Mouse (Mus musculus) embryonic facial prominence, embryonic 10.5 days (tissue): ENCODE measurements around the gene Fkbpl. TPM values are rescaled to one million over a fixed set of nuclear protein-coding genes. Genes with fewer than 3 reads are reported as not detected.

ENCODE experiments used
- DNase-seq: peaks from one replicate; pipeline ENCODE4 v3.0.0-alpha.2; 2017; ENCODE audit warnings: low spot score
- H3K27ac ChIP-seq: fragments of 300-500 bp; sonication (generic); replicated peaks from 2 replicates; pipeline ENCODE4 v1.5.1; 2016; ENCODE audit warnings: mild to moderate bottlenecking
- H3K27me3 ChIP-seq: fragments of 300-500 bp; sonication (generic); replicated peaks from 2 replicates; pipeline ENCODE4 v1.6.1; 2016; ENCODE audit warnings: low read depth, mild to moderate bottlenecking; ENCODE audit not compliant: poor library complexity, severe bottlenecking
- H3K36me3 ChIP-seq: fragments of 300-500 bp; sonication (generic); replicated peaks from 2 replicates; pipeline ENCODE4 v1.6.1; 2016; ENCODE audit warnings: mild to moderate bottlenecking, moderate library complexity
- H3K4me1 ChIP-seq: fragments of 300-500 bp; sonication (generic); 2 replicates; pipeline ENCODE4 v1.6.1; 2016
- H3K4me3 ChIP-seq: fragments of 300-500 bp; sonication (generic); 2 replicates; pipeline ENCODE4 v1.5.1; 2016; ENCODE audit warnings: mild to moderate bottlenecking, moderate library complexity
- H3K9me3 ChIP-seq: fragments of 300-500 bp; sonication (generic); 2 replicates; pipeline ENCODE4 v1.6.1; 2016; ENCODE audit warnings: mild to moderate bottlenecking
- WGBS: fragments of 180-500 bp; shearing (Covaris S2); methylation state at CpG from one replicate; pipeline ENCODE4 v1.1.7; 2016; 5-methylcytosine and 5-hydroxymethylcytosine counted together
- polyA plus RNA-seq: library from polyadenylated mRNA; unstranded; fragments of >200 nt; fragmentation: Nextera tagmentation; extraction: Ambion mirVana; gene quantifications from 2 replicates; pipeline ENCODE4 v1.2.1, GENCODE M21; 2016

The Fkbpl gene
- polyA plus RNA-seq, 1 experiment from 2014 or later = 16.6 TPM

GRCm38 (mm10) chr17:34681132-34681571, 36.6 kb downstream of the Fkbpl start:
- peaks cover 65% of the 10 kb centered on the region for H3K27me3 ChIP-seq

GRCm38 (mm10) chr17:34681881-34682536, 37.4 kb downstream of the Fkbpl start:
- peaks cover 57% of the 10 kb centered on the region for H3K27me3 ChIP-seq
- 78% methylated on average over 11 of the region's 11 CpGs for WGBS
- no peak overlapping the region for H3K4me3 ChIP-seq
- H3K9me3 ChIP-seq = no peaks in the 10 kb centered on the region
- peaks cover 26% of the 10 kb centered on the region for H3K4me1 ChIP-seq
- no peak for DNase-seq
- no peaks in the 10 kb centered on the region for H3K36me3 ChIP-seq
- no peak overlapping the region for H3K27ac ChIP-seq

More at GRCm38 (mm10) chr17:34681132-34681571, 36.6 kb downstream of the Fkbpl start:
- Histone ChIP-seq H3K9me3 (no peaks in the 10 kb centered on the region), H3K4me1 (peaks cover 26% of the 10 kb centered on the region), H3K4me3 (no peak overlapping the region), H3K36me3 (no peaks in the 10 kb centered on the region), H3K27ac (no peak overlapping the region)
- WGBS = 81% methylated on average over 17 of the region's 17 CpGs
- DNase-seq = no peak

DNA sequence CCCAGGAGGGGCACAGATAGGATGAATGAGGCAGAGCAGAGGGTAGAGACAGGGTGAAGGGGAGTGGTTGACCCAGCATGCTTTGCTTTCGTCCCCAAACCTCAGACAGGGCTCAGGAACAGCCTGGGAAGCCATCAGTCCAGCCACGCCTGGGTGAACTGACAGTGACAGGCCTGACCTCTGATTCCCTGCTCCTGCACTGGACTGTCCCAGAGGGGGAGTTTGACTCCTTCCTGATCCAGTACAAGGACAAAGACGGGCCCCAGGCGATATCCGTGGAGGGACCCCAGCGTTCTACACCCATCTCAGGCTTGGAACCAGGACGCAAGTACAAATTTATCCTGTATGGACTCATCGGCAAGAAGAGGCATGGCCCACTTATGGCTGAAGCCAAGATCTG, 38.6 kb downstream of the Fkbpl start:
- Histone ChIP-seq H3K27me3 (peaks cover 45% of the 10 kb centered on the region), H3K27ac (no peak overlapping the region), H3K36me3 (no peaks in the 10 kb centered on the region), H3K4me1 (peaks cover 26% of the 10 kb centered on the region), H3K4me3 (no peak overlapping the region), H3K9me3 (no peaks in the 10 kb centered on the region)
- 73% methylated on average over 8 of the region's 8 CpGs for WGBS
- no peak for DNase-seq

DNA sequence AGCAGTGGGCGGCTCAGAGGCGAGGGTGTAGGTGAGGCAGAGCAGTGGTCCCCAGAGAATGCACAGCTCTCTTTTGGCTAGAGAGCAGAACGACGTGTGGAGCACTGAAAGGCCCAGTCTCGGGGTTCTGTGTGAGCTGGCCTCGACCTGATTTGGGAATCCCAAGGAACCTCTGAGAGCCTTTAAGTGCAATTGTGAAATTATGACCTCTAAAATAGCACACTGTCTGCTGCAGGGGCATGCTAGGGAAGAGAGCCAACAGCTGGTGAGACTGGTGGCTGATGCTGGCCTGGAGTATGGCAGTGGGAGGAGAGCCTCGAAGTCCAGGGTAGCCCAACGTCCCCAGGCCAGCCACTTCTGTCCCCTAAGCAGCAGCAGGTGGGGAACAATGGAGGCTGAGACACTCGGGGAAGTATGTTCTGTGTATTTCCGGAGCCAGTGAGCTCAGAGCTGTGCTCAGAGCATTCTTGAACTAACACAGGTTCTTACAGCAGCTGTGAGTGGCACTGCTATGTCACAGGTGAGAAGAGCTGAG, 39.2 kb downstream of the Fkbpl start:
- WGBS = 77% methylated on average over 10 of the region's 10 CpGs
- Histone ChIP-seq H3K4me1 (peaks cover 26% of the 10 kb centered on the region), H3K27me3 (peaks cover 39% of the 10 kb centered on the region), H3K9me3 (no peaks in the 10 kb centered on the region), H3K36me3 (no peaks in the 10 kb centered on the region), H3K4me3 (no peak overlapping the region), H3K27ac (no peak overlapping the region)
- no peak for DNase-seq

- Histone ChIP-seq H3K9me3 (no peaks in the 10 kb centered on the region), H3K27ac (no peak overlapping the region), H3K4me3 (no peak overlapping the region), H3K4me1 (peaks cover 26% of the 10 kb centered on the region), H3K36me3 (no peaks in the 10 kb centered on the region), H3K27me3 (peaks cover 33% of the 10 kb centered on the region)
- DNase-seq = no peak
- 78% methylated on average over 9 of the region's 9 CpGs for WGBS
Measured at GRCm38 (mm10) chr17:34684253-34684893, 39.8 kb downstream of the Fkbpl start.

DNA sequence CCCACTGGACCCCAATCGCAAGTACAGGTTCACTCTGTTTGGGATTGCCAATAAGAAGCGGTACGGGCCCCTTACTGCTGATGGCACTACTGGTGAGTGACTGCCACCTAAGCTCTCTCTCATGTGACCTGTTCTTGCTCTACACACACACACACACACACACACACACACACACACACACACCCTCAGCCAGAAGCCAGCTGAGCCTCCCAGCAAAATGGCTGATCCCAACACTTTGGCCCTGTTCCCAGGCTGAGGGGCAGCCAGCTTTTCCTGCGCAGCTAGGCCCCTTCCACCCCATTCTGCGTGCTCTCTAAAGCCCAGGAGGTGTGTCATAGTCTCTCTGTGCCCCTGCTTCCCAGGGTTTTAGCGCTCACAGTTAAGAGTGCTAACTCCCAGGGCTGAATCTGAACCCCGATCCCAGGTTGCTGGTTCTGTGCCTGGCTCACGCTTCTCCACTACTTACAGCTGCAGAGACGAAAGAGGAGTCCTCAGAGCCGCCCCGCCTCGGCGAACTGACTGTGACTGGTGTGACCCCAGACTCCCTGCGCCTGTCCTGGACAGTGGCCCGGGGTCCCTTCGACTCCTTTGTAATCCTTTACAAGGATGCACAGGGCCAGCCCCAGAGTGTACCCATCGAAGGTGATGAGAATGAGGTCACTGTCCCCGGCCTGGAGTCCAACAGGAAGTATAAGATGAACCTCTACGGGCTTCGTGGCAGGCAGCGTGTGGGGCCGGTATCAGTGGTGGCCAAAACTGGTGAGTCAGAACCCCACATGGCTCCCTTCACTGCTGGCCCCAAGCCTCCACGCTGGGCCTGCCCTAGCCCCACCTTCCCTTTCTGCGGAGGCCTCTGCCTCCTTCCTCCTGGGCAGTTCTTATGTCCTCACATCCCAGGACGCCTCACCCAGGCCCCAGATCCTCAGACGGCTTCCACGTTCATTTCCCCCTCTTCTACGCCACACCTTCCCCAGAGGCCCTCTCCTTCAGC, 40.9 kb downstream of the Fkbpl start:
- Histone ChIP-seq H3K27me3 (peaks cover 23% of the 10 kb centered on the region), H3K4me3 (no peak overlapping the region), H3K9me3 (no peaks in the 10 kb centered on the region), H3K36me3 (no peaks in the 10 kb centered on the region), H3K4me1 (peaks cover 19% of the 10 kb centered on the region), H3K27ac (no peak overlapping the region)
- WGBS = 83% methylated on average over 28 of the region's 28 CpGs
- no peak for DNase-seq

GRCm38 (mm10) chr17:34688889-34689288, 44.3 kb downstream of the Fkbpl start:
- Histone ChIP-seq H3K36me3 (no peaks in the 10 kb centered on the region), H3K9me3 (no peaks in the 10 kb centered on the region), H3K27ac (no peak overlapping the region), H3K4me1 (peaks cover 6% of the 10 kb centered on the region; the same call in 1 of the 2 replicates), H3K27me3 (no peaks in the 10 kb centered on the region), H3K4me3 (no peak overlapping the region)
- WGBS = 90% methylated on average over 7 of the region's 7 CpGs
- no peak for DNase-seq

- H3K4me3 ChIP-seq = no peak overlapping the region
- H3K4me1 ChIP-seq = peaks cover 3% of the 10 kb centered on the region; the same call in 1 of the 2 replicates
- 80% methylated on average over 4 of the region's 4 CpGs for WGBS
- DNase-seq = no peak
- H3K27ac ChIP-seq = no peak overlapping the region
- no peaks in the 10 kb centered on the region for H3K36me3 ChIP-seq
- no peaks in the 10 kb centered on the region for H3K27me3 ChIP-seq
- H3K9me3 ChIP-seq = no peaks in the 10 kb centered on the region
Measured at GRCm38 (mm10) chr17:34690458-34690857, 45.9 kb downstream of the Fkbpl start.

DNA sequence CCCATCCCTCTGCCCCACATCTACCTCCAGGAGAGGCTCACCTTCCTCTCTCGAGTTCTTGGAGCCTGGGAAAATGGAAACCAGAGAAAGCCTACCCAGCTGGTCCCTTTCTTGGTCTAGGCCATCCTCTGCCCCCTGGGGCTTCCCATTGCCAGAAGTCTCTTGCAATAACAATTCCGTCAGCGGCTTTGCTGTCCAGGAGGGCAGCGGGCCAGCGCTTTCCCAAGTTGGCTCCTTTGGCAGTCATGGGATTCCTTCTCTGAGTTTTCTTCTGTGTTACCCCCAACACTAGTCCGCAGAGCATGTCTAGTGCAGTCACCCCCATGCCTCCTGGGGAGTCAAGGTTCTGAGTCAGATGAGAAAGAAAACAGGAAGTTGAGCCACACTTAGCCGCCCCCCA, 48.3 kb downstream of the Fkbpl start:
- no peak overlapping the region for H3K27ac ChIP-seq
- no peaks in the 10 kb centered on the region for H3K27me3 ChIP-seq
- no peak for DNase-seq
- no peaks in the 10 kb centered on the region for H3K4me1 ChIP-seq
- WGBS = 72% methylated on average over 7 of the region's 7 CpGs
- no peak overlapping the region for H3K4me3 ChIP-seq
- H3K36me3 ChIP-seq = no peaks in the 10 kb centered on the region
- H3K9me3 ChIP-seq = no peaks in the 10 kb centered on the region

Other genes with a start within 250 kb of the Fkbpl start
- 0.88 and 1.4 TPM in 2 replicates for gene BC051142, start 245.9 kb upstream of the Fkbpl start, polyA plus RNA-seq
- not detected in 2 replicates for gene Btnl4, start 167.4 kb upstream of the Fkbpl start, polyA plus RNA-seq
- gene Btnl6, start 127.4 kb upstream of the Fkbpl start, polyA plus RNA-seq = not detected in 2 replicates
- gene Notch4, start 80.5 kb upstream of the Fkbpl start, polyA plus RNA-seq = 5.4 and 6.6 TPM in 2 replicates
- gene Gpsm3, start 55.0 kb upstream of the Fkbpl start, polyA plus RNA-seq = 9.4 and 10.1 TPM in 2 replicates
- 18.2 and 19.5 TPM in 2 replicates for gene Pbx2, start 53.5 kb upstream of the Fkbpl start, polyA plus RNA-seq
- 2.6 and 3.6 TPM in 2 replicates for gene Ager, start 46.9 kb upstream of the Fkbpl start, polyA plus RNA-seq
- 165 and 172 TPM in 2 replicates for gene Rnf5, start 41.1 kb upstream of the Fkbpl start, polyA plus RNA-seq
- 51.3 and 56.1 TPM in 2 replicates for gene Agpat1, start 40.5 kb upstream of the Fkbpl start, polyA plus RNA-seq
- gene Egfl8, start 28.8 kb upstream of the Fkbpl start, polyA plus RNA-seq = 4.0 and 4.2 TPM in 2 replicates
- 18.6 and 19.5 TPM in 2 replicates for gene Ppt2, start 16.3 kb upstream of the Fkbpl start, polyA plus RNA-seq
- gene Prrt1, start 15.2 kb upstream of the Fkbpl start, polyA plus RNA-seq = 0.12 and 0.18 TPM in 2 replicates
- 103 and 104 TPM in 2 replicates for gene Atf6b, start 2.4 kb downstream of the Fkbpl start, polyA plus RNA-seq
- gene Tnxb, start 25.8 kb downstream of the Fkbpl start, polyA plus RNA-seq = 0.03 TPM in 1 of 2 replicates, not detected in the other
- gene C4b, start 99.1 kb downstream of the Fkbpl start, polyA plus RNA-seq = not detected in 2 replicates
- gene Cyp21a1, start 159.8 kb downstream of the Fkbpl start, polyA plus RNA-seq = not detected in 2 replicates
- 24.6 and 26.4 TPM in 2 replicates for gene Stk19, start 192.2 kb downstream of the Fkbpl start, polyA plus RNA-seq
- gene Dxo, start 192.3 kb downstream of the Fkbpl start, polyA plus RNA-seq = 78.1 and 88.8 TPM in 2 replicates
- gene Skiv2l, start 205.4 kb downstream of the Fkbpl start, polyA plus RNA-seq = 57.1 and 57.3 TPM in 2 replicates
- gene Nelfe, start 205.6 kb downstream of the Fkbpl start, polyA plus RNA-seq = 129 and 144 TPM in 2 replicates
- 2.1 and 2.6 TPM in 2 replicates for gene Cfb, start 217.8 kb downstream of the Fkbpl start, polyA plus RNA-seq
- gene Zbtb12, start 234.7 kb downstream of the Fkbpl start, polyA plus RNA-seq = 4.8 and 6.2 TPM in 2 replicates
- not detected in 2 replicates for gene Gm20547, start 237.3 kb downstream of the Fkbpl start, polyA plus RNA-seq